Mouse (Mus musculus): ENCODE results near the gene Rasgef1b. TPM values are rescaled to one million over a fixed set of nuclear protein-coding genes. Genes with fewer than 3 reads are reported as not detected.

The Rasgef1b gene
- polyA plus RNA-seq, 1 experiment from 2014 or later = 59.7 TPM

GRCm38 (mm10) chr5:99391525-99391924, 337.3 kb downstream of the Rasgef1b start:
- no peak for ATAC-seq

DNA sequence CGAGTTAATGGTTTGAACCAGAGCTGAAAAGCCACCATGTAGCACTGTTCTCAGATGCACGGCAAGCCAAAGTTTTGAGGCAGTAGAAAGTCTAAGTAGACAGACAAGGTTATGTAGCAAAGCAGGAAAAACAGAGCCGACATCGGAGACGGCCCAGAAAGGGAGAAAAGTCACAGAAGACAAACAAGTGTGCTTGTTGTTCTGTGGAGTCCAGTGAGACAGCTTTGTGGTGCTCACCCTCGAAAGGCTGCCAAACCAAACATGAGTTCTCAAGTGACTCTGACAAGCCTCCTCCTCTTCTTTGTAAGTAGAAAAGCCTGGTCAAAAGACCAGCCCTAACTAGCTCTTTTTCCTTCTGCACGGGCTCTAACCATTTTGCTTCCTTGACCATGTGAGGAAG, 338.1 kb downstream of the Rasgef1b start:
- H3K4me3 ChIP-seq (ENCODE audit: low read depth, low read length) = no peak overlapping the region
- peaks cover 10% of the 10 kb centered on the region for H3K4me1 ChIP-seq (ENCODE audit: control insufficient read depth, insufficient read depth, low read length)
- peaks cover 16% of the 10 kb centered on the region for H3K27me3 ChIP-seq (ENCODE audit: control insufficient read depth, insufficient read depth, low read depth, low read length)
- H3K36me3 ChIP-seq (ENCODE audit: control insufficient read depth, insufficient read depth, low read length) = no peaks in the 10 kb centered on the region
- H3K4me2 ChIP-seq (ENCODE audit: low read length) = no peak overlapping the region
- no peaks in the 10 kb centered on the region for H3K9me3 ChIP-seq (replicated peaks; ENCODE audit: control insufficient read depth, low read length, poor library complexity, severe bottlenecking)
- H3K9ac ChIP-seq (ENCODE audit: low read depth, low read length) = no peak overlapping the region
- no peak overlapping the region for H3K27ac ChIP-seq (ENCODE audit: low read length)
- no peak for ATAC-seq
- 48% methylated on average over 7 of the region's 7 CpGs for WGBS

More at GRCm38 (mm10) chr5:99391525-99391924, 337.3 kb downstream of the Rasgef1b start:
- no peak overlapping the region for H3K27ac ChIP-seq (ENCODE audit: low read length)
- 16% methylated on average over 3 of the region's 3 CpGs for WGBS
- H3K9ac ChIP-seq (ENCODE audit: low read depth, low read length) = no peak overlapping the region
- no peaks in the 10 kb centered on the region for H3K36me3 ChIP-seq (ENCODE audit: control insufficient read depth, insufficient read depth, low read length)
- H3K4me2 ChIP-seq (ENCODE audit: low read length) = no peak overlapping the region
- no peaks in the 10 kb centered on the region for H3K9me3 ChIP-seq (replicated peaks; ENCODE audit: control insufficient read depth, low read length, poor library complexity, severe bottlenecking)
- H3K4me3 ChIP-seq (ENCODE audit: low read depth, low read length) = no peak overlapping the region
- H3K4me1 ChIP-seq (ENCODE audit: control insufficient read depth, insufficient read depth, low read length) = peaks cover 4% of the 10 kb centered on the region
- peaks cover 16% of the 10 kb centered on the region for H3K27me3 ChIP-seq (ENCODE audit: control insufficient read depth, insufficient read depth, low read depth, low read length)

DNA sequence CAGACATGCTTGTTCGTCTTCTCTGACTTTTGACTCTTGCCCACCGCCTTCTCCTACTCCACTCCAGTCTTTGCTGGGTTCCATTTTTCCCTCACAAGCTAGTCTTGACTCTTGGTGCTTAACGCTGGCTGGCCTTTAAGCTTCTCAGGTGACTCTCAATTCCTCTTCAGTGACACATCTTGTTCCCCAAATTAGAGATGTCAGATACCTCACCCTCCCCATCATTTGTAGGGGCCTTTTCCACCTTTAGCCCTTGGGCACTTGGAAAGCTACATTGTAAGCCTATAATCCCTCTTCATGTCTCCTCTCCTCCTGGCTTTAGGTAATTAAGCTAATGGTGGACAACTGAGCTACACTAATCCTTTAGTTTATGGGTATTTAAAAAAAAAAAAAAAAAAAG, 338.6 kb downstream of the Rasgef1b start:
- no peak overlapping the region for H3K9ac ChIP-seq (ENCODE audit: low read depth, low read length)
- no peak overlapping the region for H3K27ac ChIP-seq (ENCODE audit: low read length)
- ATAC-seq = no peak
- H3K4me1 ChIP-seq (ENCODE audit: control insufficient read depth, insufficient read depth, low read length) = peaks cover 13% of the 10 kb centered on the region
- no peaks in the 10 kb centered on the region for H3K9me3 ChIP-seq (replicated peaks; ENCODE audit: control insufficient read depth, low read length, poor library complexity, severe bottlenecking)
- H3K27me3 ChIP-seq (ENCODE audit: control insufficient read depth, insufficient read depth, low read depth, low read length) = peaks cover 16% of the 10 kb centered on the region
- H3K4me2 ChIP-seq (ENCODE audit: low read length) = no peak overlapping the region
- no peak overlapping the region for H3K4me3 ChIP-seq (ENCODE audit: low read depth, low read length)
- H3K36me3 ChIP-seq (ENCODE audit: control insufficient read depth, insufficient read depth, low read length) = no peaks in the 10 kb centered on the region
- 58% methylated on average over 3 of the region's 3 CpGs for whole genome bisulfite sequencing

- peaks cover 13% of the 10 kb centered on the region for H3K4me1 ChIP-seq (ENCODE audit: control insufficient read depth, insufficient read depth, low read length)
- no peak overlapping the region for H3K4me3 ChIP-seq (ENCODE audit: low read depth, low read length)
- peaks cover 10% of the 10 kb centered on the region for H3K27me3 ChIP-seq (ENCODE audit: control insufficient read depth, insufficient read depth, low read depth, low read length)
- no peak for ATAC-seq
- H3K27ac ChIP-seq (ENCODE audit: low read length) = no peak overlapping the region
- H3K9me3 ChIP-seq (replicated peaks; ENCODE audit: control insufficient read depth, low read length, poor library complexity, severe bottlenecking) = no peaks in the 10 kb centered on the region
- WGBS = 82% methylated on average over 10 of the region's 10 CpGs
- H3K4me2 ChIP-seq (ENCODE audit: low read length) = no peak overlapping the region
- no peaks in the 10 kb centered on the region for H3K36me3 ChIP-seq (ENCODE audit: control insufficient read depth, insufficient read depth, low read length)
- no peak overlapping the region for H3K9ac ChIP-seq (ENCODE audit: low read depth, low read length)
These were observed 340.1 kb downstream of the Rasgef1b start for GRCm38 (mm10) chr5:99388585-99389250.

DNA sequence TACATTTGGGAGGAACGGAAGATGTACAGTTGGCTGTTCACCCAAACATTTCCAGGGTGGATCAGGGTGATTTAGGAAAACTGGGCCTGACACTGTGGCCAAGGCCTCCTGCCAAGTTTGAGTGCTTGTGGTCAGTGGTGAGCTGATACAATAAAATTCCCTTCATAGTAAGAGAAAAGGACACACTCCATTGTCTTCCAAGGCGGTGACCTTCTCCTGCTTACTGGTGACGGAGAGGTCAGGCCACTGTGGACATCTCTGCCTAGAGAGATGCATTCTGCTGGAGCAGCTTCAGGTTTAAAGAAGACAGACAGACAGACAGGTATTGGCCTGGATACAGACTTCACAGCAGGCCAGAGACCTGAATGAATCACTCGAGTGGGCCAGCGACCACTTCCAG, 340.7 kb downstream of the Rasgef1b start:
- H3K4me3 ChIP-seq (ENCODE audit: low read depth, low read length) = no peak overlapping the region
- 65% methylated on average over 5 of the region's 5 CpGs for WGBS
- H3K9ac ChIP-seq (ENCODE audit: low read depth, low read length) = no peak overlapping the region
- H3K9me3 ChIP-seq (replicated peaks; ENCODE audit: control insufficient read depth, low read length, poor library complexity, severe bottlenecking) = no peaks in the 10 kb centered on the region
- no peak for ATAC-seq
- no peaks in the 10 kb centered on the region for H3K36me3 ChIP-seq (ENCODE audit: control insufficient read depth, insufficient read depth, low read length)
- peaks cover 5% of the 10 kb centered on the region for H3K27me3 ChIP-seq (ENCODE audit: control insufficient read depth, insufficient read depth, low read depth, low read length)
- H3K4me1 ChIP-seq (ENCODE audit: control insufficient read depth, insufficient read depth, low read length) = peaks cover 13% of the 10 kb centered on the region
- H3K27ac ChIP-seq (ENCODE audit: low read length) = no peak overlapping the region
- H3K4me2 ChIP-seq (ENCODE audit: low read length) = no peak overlapping the region

GRCm38 (mm10) chr5:99387185-99387981, 341.5 kb downstream of the Rasgef1b start:
- H3K27ac ChIP-seq (ENCODE audit: low read length) = no peak overlapping the region
- H3K4me2 ChIP-seq (ENCODE audit: low read length) = no peak overlapping the region
- H3K27me3 ChIP-seq (ENCODE audit: control insufficient read depth, insufficient read depth, low read depth, low read length) = peaks cover 5% of the 10 kb centered on the region; the same call in 1 of the 2 replicates
- peaks cover 16% of the 10 kb centered on the region for H3K4me1 ChIP-seq (ENCODE audit: control insufficient read depth, insufficient read depth, low read length)
- no peaks in the 10 kb centered on the region for H3K9me3 ChIP-seq (replicated peaks; ENCODE audit: control insufficient read depth, low read length, poor library complexity, severe bottlenecking)
- no peak overlapping the region for H3K9ac ChIP-seq (ENCODE audit: low read depth, low read length)
- ATAC-seq = no peak; the same call in 1 of the 2 replicates
- 75% methylated on average over 17 of the region's 17 CpGs for WGBS
- no peaks in the 10 kb centered on the region for H3K36me3 ChIP-seq (ENCODE audit: control insufficient read depth, insufficient read depth, low read length)
- no peak overlapping the region for H3K4me3 ChIP-seq (ENCODE audit: low read depth, low read length)

DNA sequence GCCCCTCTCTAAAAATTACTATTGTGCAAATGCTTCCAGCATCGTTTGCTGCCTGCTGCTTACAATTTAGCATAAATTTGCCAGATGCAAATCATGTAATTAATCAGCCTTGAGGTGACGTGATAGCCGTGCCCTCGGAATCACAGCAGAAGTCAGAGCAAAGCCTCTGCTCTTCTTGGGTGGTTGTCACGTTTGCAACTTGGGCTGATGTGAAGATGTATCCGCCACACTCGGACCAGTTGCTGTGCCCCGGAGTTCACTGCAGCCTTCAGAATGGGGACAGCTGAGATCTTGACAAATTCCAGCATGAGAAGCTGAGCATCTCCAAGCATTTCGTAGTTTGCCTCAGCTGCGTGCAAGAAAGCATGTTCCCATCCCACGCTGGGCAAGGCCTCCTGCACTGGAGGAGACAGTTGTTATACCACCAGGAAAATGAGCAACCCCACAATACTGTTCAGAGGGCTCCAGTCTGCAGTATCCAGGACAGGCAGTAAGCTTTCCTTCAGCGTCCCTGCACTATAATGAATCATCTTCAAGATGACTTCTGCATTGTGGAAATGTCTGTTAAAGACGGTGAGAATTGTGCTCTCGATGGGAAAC, 342.5 kb downstream of the Rasgef1b start:
- no peak for ATAC-seq
- Histone ChIP-seq H3K4me3 (ENCODE audit: low read depth, low read length) (no peak overlapping the region), H3K9me3 (replicated peaks; ENCODE audit: control insufficient read depth, low read length, poor library complexity, severe bottlenecking) (no peaks in the 10 kb centered on the region), H3K36me3 (ENCODE audit: control insufficient read depth, insufficient read depth, low read length) (no peaks in the 10 kb centered on the region), H3K9ac (ENCODE audit: low read depth, low read length) (no peak overlapping the region), H3K27ac (ENCODE audit: low read length) (no peak overlapping the region), H3K4me2 (ENCODE audit: low read length) (no peak overlapping the region), H3K27me3 (ENCODE audit: control insufficient read depth, insufficient read depth, low read depth, low read length) (peaks cover 5% of the 10 kb centered on the region; the same call in 1 of the 2 replicates), H3K4me1 (ENCODE audit: control insufficient read depth, insufficient read depth, low read length) (peaks cover 16% of the 10 kb centered on the region)
- WGBS = 31% methylated on average over 14 of the region's 14 CpGs

- H3K9me3 ChIP-seq (replicated peaks; ENCODE audit: control insufficient read depth, low read length, poor library complexity, severe bottlenecking) = no peaks in the 10 kb centered on the region
- H3K27ac ChIP-seq (ENCODE audit: low read length) = no peak overlapping the region
- H3K4me2 ChIP-seq (ENCODE audit: low read length) = no peak overlapping the region
- WGBS = 33% methylated on average over 8 of the region's 8 CpGs
- ATAC-seq = no peak
- H3K9ac ChIP-seq (ENCODE audit: low read depth, low read length) = no peak overlapping the region
- H3K4me3 ChIP-seq (ENCODE audit: low read depth, low read length) = no peak overlapping the region
- no peaks in the 10 kb centered on the region for H3K36me3 ChIP-seq (ENCODE audit: control insufficient read depth, insufficient read depth, low read length)
- peaks cover 5% of the 10 kb centered on the region; the same call in 1 of the 2 replicates for H3K27me3 ChIP-seq (ENCODE audit: control insufficient read depth, insufficient read depth, low read depth, low read length)
- H3K4me1 ChIP-seq (ENCODE audit: control insufficient read depth, insufficient read depth, low read length) = peaks cover 16% of the 10 kb centered on the region
These were observed 343.1 kb downstream of the Rasgef1b start for GRCm38 (mm10) chr5:99385737-99386136.

DNA sequence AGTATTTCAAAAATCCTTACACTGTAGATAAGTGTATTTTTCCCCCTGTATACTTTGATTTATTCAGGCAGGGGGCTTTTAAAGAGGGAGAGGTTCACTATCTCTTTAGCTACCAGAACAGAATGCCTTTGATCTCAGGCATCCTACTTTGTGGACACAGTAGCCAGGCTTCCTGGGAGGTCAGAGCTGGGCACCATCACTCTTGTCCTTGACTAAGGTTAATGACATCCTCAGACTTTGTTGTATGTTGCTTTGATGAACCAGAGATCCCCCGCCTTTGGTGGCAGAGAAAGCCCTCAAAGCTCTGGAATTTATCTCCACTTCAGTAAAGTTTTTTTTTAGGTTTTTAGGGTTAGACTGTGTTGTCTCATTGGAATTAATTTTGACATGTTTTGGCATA, 343.8 kb downstream of the Rasgef1b start:
- no peak overlapping the region for H3K9ac ChIP-seq (ENCODE audit: low read depth, low read length)
- 22% methylated on average over 1 of the region's 1 CpGs for WGBS
- H3K9me3 ChIP-seq (replicated peaks; ENCODE audit: control insufficient read depth, low read length, poor library complexity, severe bottlenecking) = no peaks in the 10 kb centered on the region
- H3K27me3 ChIP-seq (ENCODE audit: control insufficient read depth, insufficient read depth, low read depth, low read length) = peaks cover 5% of the 10 kb centered on the region; the same call in 1 of the 2 replicates
- H3K27ac ChIP-seq (ENCODE audit: low read length) = no peak overlapping the region
- peaks cover 19% of the 10 kb centered on the region for H3K4me1 ChIP-seq (ENCODE audit: control insufficient read depth, insufficient read depth, low read length)
- no peak overlapping the region for H3K4me3 ChIP-seq (ENCODE audit: low read depth, low read length)
- no peak for ATAC-seq
- H3K4me2 ChIP-seq (ENCODE audit: low read length) = no peak overlapping the region
- no peaks in the 10 kb centered on the region for H3K36me3 ChIP-seq (ENCODE audit: control insufficient read depth, insufficient read depth, low read length)

Data from midbrain, embryonic 16.5 days (tissue).